Mouse (Mus musculus) myocyte (in vitro differentiated cells): ENCODE results near the gene Gm20388. TPM values are rescaled to one million over a fixed set of nuclear protein-coding genes. Genes with fewer than 3 reads are reported as not detected.

Source experiments
- H3K27me3 ChIP-seq: one replicate; pipeline ENCODE4 v1.6.1; 2011; ENCODE audit not compliant: control insufficient read depth, insufficient read depth, insufficient read length
- H3K36me3 ChIP-seq: one replicate; pipeline ENCODE4 v1.6.1; 2011; ENCODE audit not compliant: control insufficient read depth, insufficient read depth
- H3K4me2 ChIP-seq: one replicate; pipeline ENCODE4 v1.6.1; 2011; ENCODE audit warnings: low read depth, control low read depth
- H3K4me3 ChIP-seq: one replicate; pipeline ENCODE4 v1.5.1; 2011; ENCODE audit warnings: mild to moderate bottlenecking, control low read depth, moderate library complexity
- H3K79me2 ChIP-seq: one replicate; pipeline ENCODE4 v1.6.1; 2011; ENCODE audit not compliant: control insufficient read depth, insufficient read depth
- H3ac ChIP-seq: one replicate; pipeline ENCODE4 v1.6.1; 2011; ENCODE audit not compliant: control insufficient read depth, insufficient read length
- CEBPB ChIP-seq: IDR thresholded peaks from 2 replicates; pipeline ENCODE4 v1.6.1; 2011; ENCODE audit warnings: mild to moderate bottlenecking, moderate library complexity; ENCODE audit not compliant: poor library complexity, insufficient read depth, severe bottlenecking
- E2F4 ChIP-seq: IDR thresholded peaks from one replicate; pipeline ENCODE4 v1.6.1; 2011; ENCODE audit warnings: mild to moderate bottlenecking, control low read depth, moderate library complexity; ENCODE audit not compliant: insufficient read depth
- MAX ChIP-seq: IDR thresholded peaks from one replicate; pipeline ENCODE4 v1.6.1; 2011; ENCODE audit warnings: low read depth, mild to moderate bottlenecking, control low read depth
- MYOD1 ChIP-seq, 3 experiments: IDR thresholded peaks; one replicate each; pipeline ENCODE4 v1.6.1; 2011; ENCODE audit warnings: control low read depth in 2 of 3, low read depth in 2 of 3, mild to moderate bottlenecking in 2 of 3, moderate library complexity in 1 of 3; ENCODE audit not compliant: insufficient read length in 2 of 3, control insufficient read depth in 1 of 3
- MYOG ChIP-seq, 3 experiments: IDR thresholded peaks; one replicate each; pipeline ENCODE4 v1.6.1; 2011; ENCODE audit warnings: control low read depth in 2 of 3, low read depth in 2 of 3, mild to moderate bottlenecking in 2 of 3; ENCODE audit not compliant: insufficient read length in 2 of 3, control insufficient read depth in 1 of 3, insufficient read depth in 1 of 3
- POLR2A ChIP-seq: IDR thresholded peaks from one replicate; pipeline ENCODE4 v1.6.1; 2011; ENCODE audit warnings: low read depth, mild to moderate bottlenecking, control low read depth, moderate library complexity; ENCODE audit not compliant: insufficient read length
- POLR2AphosphoS2 ChIP-seq: IDR thresholded peaks from one replicate; pipeline ENCODE4 v1.6.1; 2011; ENCODE audit warnings: low read depth, control low read depth; ENCODE audit not compliant: insufficient read length
- REST ChIP-seq: IDR thresholded peaks from one replicate; pipeline ENCODE4 v1.6.1; 2011; ENCODE audit warnings: mild to moderate bottlenecking, control low read depth, moderate library complexity; ENCODE audit not compliant: insufficient read depth, insufficient read length
- SRF ChIP-seq: IDR thresholded peaks from one replicate; pipeline ENCODE4 v1.6.1; 2011; ENCODE audit warnings: low read depth; ENCODE audit not compliant: control insufficient read depth, insufficient read length
- TCF12 ChIP-seq: IDR thresholded peaks from one replicate; pipeline ENCODE4 v1.6.1; 2011; ENCODE audit warnings: mild to moderate bottlenecking, control low read depth; ENCODE audit not compliant: poor library complexity, insufficient read depth, severe bottlenecking
- TCF3 ChIP-seq: IDR thresholded peaks from one replicate; pipeline ENCODE4 v1.6.1; 2011; ENCODE audit warnings: low read depth, control low read depth; ENCODE audit not compliant: insufficient read length
- USF1 ChIP-seq: IDR thresholded peaks from one replicate; pipeline ENCODE4 v1.6.1; 2011; ENCODE audit warnings: low read depth, mild to moderate bottlenecking, control low read depth, moderate library complexity
- polyA plus RNA-seq: library from polyadenylated mRNA; unstranded; fragments of >200 nt; fragmentation: generic; extraction: Trizol; gene quantifications from one replicate; pipeline ENCODE4 v1.2.1, GENCODE M21; 2012; ENCODE audit warnings: missing spikeins

The Gm20388 gene
- polyA plus RNA-seq, 1 experiment = 15.3 TPM

DNA sequence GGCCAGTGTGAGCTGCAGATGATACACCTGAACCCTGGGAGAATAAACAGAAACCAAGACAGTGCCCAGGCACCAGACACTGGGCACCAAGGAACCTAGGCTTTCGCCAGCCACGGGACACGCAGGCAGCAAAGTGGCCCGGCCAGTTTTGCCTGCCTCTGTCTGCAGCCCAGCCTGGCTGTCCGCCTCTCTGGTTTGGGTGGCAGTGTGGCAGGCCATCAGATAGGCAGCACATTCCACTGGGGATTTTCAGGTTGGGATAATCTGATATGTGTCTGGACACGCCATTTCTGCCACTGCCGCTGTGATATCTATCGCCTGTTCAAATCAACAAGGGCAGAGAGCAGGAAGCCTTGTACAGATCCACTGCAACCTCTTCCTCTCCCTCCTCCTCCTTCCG lies 1353.6 kb downstream of the Gm20388 start:
- Histone ChIP-seq H3ac (no peak overlapping the region), H3K27me3 (no peaks in the 10 kb centered on the region), H3K36me3 (no peaks in the 10 kb centered on the region), H3K4me3 (no peak overlapping the region), H3K79me2 (no peaks in the 10 kb centered on the region), H3K4me2 (no peak overlapping the region)
- no peak for TF ChIP-seq TCF3
- TF ChIP-seq REST = no peak
- no peak for TF ChIP-seq POLR2AphosphoS2
- no peak for TF ChIP-seq MYOG (IDR thresholded peaks at IDR 0.05; ENCODE audit: control insufficient read depth in 1 of 3, insufficient read depth in 1 of 3, insufficient read length in 2 of 3, low read depth in 2 of 3)
- no peak for TF ChIP-seq TCF12
- no peak for TF ChIP-seq MYOD1 (IDR thresholded peaks at IDR 0.05; ENCODE audit: control insufficient read depth in 1 of 3, insufficient read length in 2 of 3, low read depth in 2 of 3)
- no peak for TF ChIP-seq SRF
- TF ChIP-seq USF1 = no peak
- TF ChIP-seq MAX = no peak
- no peak for TF ChIP-seq POLR2A
- no peak for TF ChIP-seq E2F4
- TF ChIP-seq CEBPB = no peak

- no peak overlapping the region for H3K4me3 ChIP-seq
- H3K27me3 ChIP-seq = peaks cover 19% of the 10 kb centered on the region
- TF ChIP-seq TCF3 (no peak), MYOD1 (IDR thresholded peaks at IDR 0.05; ENCODE audit: control insufficient read depth in 1 of 3, insufficient read length in 2 of 3, low read depth in 2 of 3) (no peak), USF1 (no peak), CEBPB (no peak), E2F4 (no peak), SRF (no peak), MYOG (IDR thresholded peaks at IDR 0.05; ENCODE audit: control insufficient read depth in 1 of 3, insufficient read depth in 1 of 3, insufficient read length in 2 of 3, low read depth in 2 of 3) (no peak), POLR2A (no peak), MAX (no peak), TCF12 (no peak), POLR2AphosphoS2 (no peak), REST (no peak)
- no peak overlapping the region for H3ac ChIP-seq
- H3K36me3 ChIP-seq = no peaks in the 10 kb centered on the region
- H3K79me2 ChIP-seq = no peaks in the 10 kb centered on the region
- H3K4me2 ChIP-seq = no peak overlapping the region
Measured at GRCm38 (mm10) chr8:121271542-121271941, 1360.9 kb downstream of the Gm20388 start.

DNA sequence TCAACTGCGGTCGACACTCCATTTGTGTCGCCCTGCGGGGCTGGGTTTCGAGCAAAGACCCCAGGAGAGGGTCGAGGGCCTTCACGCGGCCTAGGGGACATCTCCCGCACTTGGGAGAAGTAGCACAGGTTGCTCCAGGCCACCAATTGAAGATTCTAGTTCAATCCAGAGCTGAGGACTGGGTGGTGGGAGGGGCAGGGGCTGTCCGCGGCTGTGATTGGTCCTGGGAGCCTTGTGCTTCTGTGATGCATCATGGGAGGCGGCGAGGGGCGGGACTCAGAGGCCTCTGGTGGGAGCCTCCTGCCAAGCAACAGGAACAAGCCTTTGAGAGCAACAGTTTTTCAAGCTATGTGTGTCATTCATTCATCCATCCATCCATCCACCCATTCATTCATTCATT lies 1362.6 kb downstream of the Gm20388 start:
- no peaks in the 10 kb centered on the region for H3K79me2 ChIP-seq
- TF ChIP-seq SRF (no peak), TCF3 (no peak), REST (no peak), MAX (no peak), TCF12 (no peak), MYOD1 (IDR thresholded peaks at IDR 0.05; ENCODE audit: control insufficient read depth in 1 of 3, insufficient read length in 2 of 3, low read depth in 2 of 3) (no peak), E2F4 (no peak), POLR2AphosphoS2 (no peak), CEBPB (no peak), MYOG (IDR thresholded peaks at IDR 0.05; ENCODE audit: control insufficient read depth in 1 of 3, insufficient read depth in 1 of 3, insufficient read length in 2 of 3, low read depth in 2 of 3) (no peak), USF1 (no peak), POLR2A (no peak)
- no peak overlapping the region for H3ac ChIP-seq
- no peak overlapping the region for H3K4me2 ChIP-seq
- peaks cover 28% of the 10 kb centered on the region for H3K27me3 ChIP-seq
- H3K4me3 ChIP-seq = no peak overlapping the region
- no peaks in the 10 kb centered on the region for H3K36me3 ChIP-seq

- no peak overlapping the region for H3K4me2 ChIP-seq
- no peaks in the 10 kb centered on the region for H3K79me2 ChIP-seq
- TF ChIP-seq SRF (no peak), TCF12 (no peak), TCF3 (no peak), POLR2A (no peak), REST (no peak), MYOG (IDR thresholded peaks at IDR 0.05; ENCODE audit: control insufficient read depth in 1 of 3, insufficient read depth in 1 of 3, insufficient read length in 2 of 3, low read depth in 2 of 3) (no peak), USF1 (no peak)
- no peaks in the 10 kb centered on the region for H3K36me3 ChIP-seq
- peaks cover 31% of the 10 kb centered on the region for H3K27me3 ChIP-seq
- H3K4me3 ChIP-seq = no peak overlapping the region
- no peak overlapping the region for H3ac ChIP-seq
Measured at GRCm38 (mm10) chr8:121273620-121274019, 1363.0 kb downstream of the Gm20388 start.

- H3K27me3 ChIP-seq = peaks cover 12% of the 10 kb centered on the region
- no peak overlapping the region for H3K4me3 ChIP-seq
- no peaks in the 10 kb centered on the region for H3K36me3 ChIP-seq
- H3K79me2 ChIP-seq = no peaks in the 10 kb centered on the region
- no peak for TF ChIP-seq TCF12
- no peak for TF ChIP-seq E2F4
- no peak for TF ChIP-seq TCF3
- TF ChIP-seq POLR2A = no peak
- TF ChIP-seq SRF = no peak
- no peak for TF ChIP-seq MYOG (IDR thresholded peaks at IDR 0.05; ENCODE audit: control insufficient read depth in 1 of 3, insufficient read depth in 1 of 3, insufficient read length in 2 of 3, low read depth in 2 of 3)
- TF ChIP-seq MYOD1 (IDR thresholded peaks at IDR 0.05; ENCODE audit: control insufficient read depth in 1 of 3, insufficient read length in 2 of 3, low read depth in 2 of 3) = no peak
- TF ChIP-seq MAX = no peak
- TF ChIP-seq REST = no peak
- TF ChIP-seq CEBPB = no peak
- no peak for TF ChIP-seq USF1
- H3ac ChIP-seq = no peak overlapping the region
- no peak overlapping the region for H3K4me2 ChIP-seq
Measured at GRCm38 (mm10) chr8:121280414-121280813, 1369.8 kb downstream of the Gm20388 start.
